Mouse (Mus musculus) thymus, postnatal 36 days (tissue): ENCODE measurements at regions not wholly inside any gene's neighbourhood (a gene's known extent, or its start where the extent isn't known, plus 50 kb on each side); places are given as distances from the start of the nearest gene placed in this dataset.

Experiments
- DNase-seq, 2 experiments: peaks; one replicate each; pipeline ENCODE4 v3.0.0; 2022; ENCODE audit warnings: mixed read lengths in 2 of 2

DNA sequence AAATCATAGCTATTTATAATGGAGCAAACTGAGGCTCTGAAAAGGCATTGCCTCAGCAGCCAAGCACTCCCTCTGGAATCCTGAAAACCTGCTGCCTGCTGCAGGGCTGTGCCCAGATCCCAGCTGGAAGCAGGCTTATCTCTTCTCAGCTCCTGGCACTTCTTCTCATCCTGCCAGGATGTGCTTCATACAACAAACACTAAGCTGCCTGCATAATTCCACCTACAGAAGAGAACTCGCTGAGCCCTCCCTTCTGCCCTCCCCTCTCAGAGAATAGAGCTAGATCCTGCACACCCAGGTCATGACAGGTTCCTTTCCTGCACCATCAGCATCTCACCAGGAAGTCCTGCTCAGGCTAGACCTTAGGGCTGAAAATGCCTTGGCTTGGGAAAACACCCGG, 187.4 kb upstream of the Bcl6 start:
- DNase-seq, result no peak

DNA sequence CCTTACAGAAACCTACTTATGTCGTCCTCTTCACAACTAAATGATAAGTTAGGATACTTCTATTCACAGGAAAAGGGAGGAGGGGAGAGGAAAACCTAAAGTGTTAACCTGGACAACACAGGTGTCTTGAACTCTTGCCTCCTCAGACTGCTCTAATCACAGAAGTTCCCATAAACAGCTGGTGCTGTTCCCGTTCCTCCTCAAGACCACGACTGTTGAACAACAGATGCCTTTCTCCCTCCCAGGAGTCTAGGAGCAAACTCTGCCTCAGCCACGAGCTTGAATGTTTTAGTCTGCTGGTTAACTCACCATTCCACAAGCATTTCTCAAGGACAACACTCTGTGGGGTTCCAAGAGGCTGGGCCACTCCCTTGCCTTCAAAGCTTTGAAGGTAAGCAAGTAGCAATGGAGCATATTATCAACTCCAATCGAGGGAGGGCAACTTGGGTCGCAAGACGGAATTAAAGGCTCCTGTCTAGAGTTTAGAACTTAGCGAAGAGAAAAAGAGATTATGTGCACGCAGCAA, 186.6 kb upstream of the Bcl6 start:
- DNase-seq, result no peak

DNA sequence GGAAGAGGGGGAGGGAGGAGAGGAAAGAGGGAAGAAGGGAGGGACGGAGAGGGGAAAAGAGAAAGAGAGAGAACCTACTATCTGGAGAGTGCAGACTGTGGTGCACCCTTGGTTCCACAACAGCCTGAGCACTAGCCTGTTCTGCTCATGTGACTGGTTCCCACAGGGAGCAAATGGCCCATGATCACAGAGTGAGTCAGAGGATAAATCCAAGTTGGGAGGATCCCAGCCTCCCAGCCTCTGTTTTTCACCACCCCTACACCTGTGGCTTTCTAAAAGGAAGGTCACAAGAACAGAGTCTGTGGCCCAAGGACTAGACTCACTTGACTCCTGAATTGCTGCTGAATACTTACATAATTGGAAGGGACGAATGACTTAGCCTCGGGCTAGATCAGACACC, 185.9 kb upstream of the Bcl6 start:
- DNase-seq, result no peak

DNA sequence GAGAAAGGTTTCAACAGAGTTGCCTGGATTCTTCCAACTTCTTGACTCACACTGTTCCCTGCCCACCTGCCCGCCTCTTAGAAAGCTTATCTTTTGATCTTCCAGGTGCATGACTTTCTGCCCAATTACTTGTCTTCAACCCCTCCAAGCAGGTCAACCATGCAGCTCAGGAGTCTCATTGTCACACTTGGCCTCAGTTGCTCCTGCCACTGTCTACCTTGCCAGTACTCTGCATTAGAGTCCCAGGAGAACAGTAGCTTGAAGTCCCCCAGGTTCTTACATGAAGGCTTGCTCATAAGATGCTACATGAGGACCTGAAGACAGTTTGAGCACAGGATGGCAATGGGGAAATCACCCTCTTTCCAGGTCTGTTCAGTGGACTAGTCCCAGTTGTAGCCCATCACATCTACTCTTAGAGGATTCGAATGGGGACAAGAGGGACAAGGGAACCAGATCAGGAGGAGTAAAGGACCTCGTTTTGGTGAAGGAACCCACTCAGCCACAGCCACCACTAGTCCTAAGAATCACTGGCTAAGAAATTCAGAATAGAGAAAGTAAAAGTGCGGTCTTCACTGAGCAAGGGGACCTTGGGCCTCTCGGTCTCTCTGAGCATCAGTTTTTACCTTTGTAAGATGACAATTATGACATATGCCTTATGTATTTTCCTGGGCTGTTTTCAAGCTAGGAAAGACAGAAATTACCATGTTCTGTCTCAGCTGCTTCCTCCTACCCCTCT, 185.3 kb upstream of the Bcl6 start:
- DNase-seq, result no peak

DNA sequence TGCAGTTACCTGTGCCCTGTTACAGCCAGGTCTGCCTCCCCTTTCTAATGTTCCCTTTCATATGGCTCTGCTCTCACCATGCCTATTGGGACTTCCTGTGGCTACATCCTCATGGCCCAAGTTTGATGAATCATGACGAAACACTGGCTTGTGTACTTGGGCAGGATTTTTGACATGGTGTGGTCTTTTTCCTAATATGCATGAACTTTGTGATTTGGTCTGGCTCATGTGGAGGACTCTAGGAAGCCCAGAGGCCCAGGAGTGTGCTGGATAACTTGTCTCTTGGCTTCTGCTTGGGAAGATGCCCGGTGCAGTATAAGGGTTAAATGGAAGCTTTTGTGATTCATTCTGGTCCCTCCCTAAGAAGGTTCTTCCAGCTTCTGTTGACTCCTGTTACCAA, 184.0 kb upstream of the Bcl6 start:
- DNase-seq, result no peak

DNA sequence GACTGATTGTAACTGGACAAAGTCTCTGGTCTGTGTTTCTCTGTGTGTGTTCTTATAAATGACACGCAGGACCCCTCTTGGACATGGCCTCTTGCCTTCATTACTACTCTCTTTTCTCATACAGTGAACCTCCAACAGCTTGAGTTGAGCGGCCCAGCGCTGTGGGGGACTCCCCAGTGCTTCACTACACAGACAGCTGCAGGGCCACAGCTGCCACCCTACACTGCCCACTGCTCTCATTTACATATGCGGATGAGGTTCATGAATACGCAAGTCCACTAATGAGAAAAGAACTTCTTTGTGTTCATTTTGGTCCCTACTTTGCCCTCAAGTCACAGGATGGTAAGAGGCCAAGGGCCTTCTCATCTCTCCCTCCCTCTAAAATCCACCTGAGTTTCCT, 183.4 kb upstream of the Bcl6 start:
- DNase-seq, result peak in 1 of 2 experiments; percentile 29

DNA sequence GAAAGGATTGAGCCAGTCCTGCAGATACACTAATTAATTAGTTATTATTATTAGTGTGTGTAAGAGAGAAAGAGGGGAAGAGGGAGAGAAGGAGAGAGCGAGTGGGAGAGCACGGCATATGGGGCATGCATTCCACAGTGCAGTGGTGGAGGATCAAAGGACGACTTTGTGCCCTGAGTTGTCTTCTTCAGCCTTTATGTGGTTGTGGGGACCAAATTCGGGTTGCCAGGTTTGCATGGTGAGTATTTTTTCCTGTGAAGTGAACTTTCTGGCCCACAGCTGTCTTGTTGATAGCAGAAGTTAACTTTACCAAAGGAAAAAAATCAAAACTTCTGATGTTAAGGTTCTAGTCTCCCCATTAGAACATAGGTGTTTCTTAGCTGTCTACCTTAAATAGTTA, 182.5 kb upstream of the Bcl6 start:
- peak; percentile 34 to 47 for DNase-seq

DNA sequence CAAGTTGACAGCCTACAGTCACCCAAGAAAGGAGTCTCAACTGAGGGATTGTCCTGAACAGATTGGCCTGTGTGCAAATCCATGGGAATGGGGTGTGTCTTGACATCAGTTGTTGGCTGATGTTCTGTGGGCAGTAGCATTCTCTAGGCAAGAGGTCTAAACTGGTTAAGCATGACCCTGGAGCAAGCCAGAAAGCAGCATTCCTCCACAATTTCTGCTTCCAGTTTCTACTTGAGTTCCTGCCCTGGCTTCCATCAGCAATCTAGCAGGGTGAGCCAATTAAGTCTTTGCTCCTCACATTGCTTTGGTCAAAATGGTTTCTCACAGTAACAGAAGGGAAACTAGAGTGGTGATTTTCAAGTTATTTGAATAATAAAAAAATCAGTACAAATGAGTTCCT, 177.8 kb upstream of the Bcl6 start:
- DNase-seq, result no peak

DNA sequence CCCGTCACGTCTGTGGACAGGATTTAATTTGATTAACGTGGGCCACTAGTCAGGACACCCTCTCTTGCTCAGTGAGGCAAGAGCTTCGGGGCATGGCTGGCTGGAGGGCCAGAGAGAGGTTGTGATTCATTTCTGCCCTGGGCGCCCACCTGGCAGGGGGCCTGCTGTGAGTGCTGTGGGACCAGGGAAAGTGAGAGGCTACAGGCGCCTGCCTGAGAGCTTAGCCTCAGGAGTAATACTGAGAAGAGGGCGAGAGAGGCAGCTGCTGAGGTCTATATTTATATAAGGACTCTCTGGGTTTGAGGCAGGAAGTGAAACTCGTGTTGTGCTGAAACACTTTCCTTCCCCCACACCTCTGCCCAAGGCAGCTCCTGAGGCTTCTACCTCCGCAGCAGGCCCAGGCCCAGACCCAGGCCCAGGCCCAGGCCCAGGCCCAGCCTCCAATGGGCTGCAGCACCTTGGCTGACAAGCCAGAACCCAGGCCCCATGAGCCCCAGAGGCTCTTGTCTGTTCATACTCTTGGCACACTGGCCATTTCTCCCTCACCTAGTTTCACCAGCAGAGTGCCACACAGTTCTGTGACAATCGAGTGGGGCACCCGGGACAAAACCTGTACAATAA, 176.9 kb upstream of the Bcl6 start:
- peak; percentile 68 to 73 for DNase-seq

DNA sequence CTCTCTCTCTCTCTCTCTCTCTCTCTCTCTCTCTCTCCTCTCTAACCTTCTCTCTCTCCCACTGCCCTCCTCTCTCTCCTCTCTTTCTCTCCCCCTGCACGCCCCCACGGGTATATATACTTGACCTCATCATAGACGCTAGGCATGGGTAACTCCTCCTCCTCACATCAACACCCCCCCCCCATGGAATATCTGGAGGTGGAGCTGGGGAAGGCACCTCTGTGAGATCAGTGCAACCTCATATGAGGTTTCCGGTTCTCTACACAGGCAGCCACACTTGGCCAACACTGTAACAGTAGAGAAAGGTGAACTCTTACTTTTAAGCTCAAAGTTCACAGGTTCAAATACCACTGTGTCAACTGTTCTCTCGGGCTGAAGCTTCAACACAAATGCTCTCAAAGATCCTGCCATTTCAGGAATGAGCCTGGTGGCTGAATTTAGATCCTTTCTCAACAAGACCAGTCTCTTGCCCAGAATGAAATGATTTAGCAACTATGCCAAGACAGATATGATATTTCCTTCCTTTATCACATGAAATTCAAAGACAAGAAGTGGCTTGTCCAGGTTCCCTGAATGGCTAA, 172.1 kb upstream of the Bcl6 start:
- peak; percentile 44 to 72 for DNase-seq

DNA sequence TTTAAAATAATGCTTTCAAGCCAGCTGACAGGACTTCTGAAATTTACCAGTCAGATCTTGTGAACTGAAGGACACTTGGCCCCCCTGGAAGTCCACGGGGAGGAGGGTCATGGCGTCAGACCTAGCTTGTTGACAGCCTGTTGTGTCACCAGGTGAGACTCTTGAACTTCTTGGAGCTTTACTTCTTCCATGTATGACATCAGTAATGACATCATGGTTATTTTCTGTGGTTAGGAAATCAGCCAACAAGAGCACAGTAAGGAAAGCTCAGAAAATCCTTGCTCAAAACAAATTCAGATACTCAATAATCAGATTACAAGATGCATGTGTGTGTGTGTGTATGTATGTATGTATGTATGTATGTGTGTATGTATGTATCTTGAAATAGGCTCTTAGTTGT, 170.7 kb upstream of the Bcl6 start:
- no peak for DNase-seq

DNA sequence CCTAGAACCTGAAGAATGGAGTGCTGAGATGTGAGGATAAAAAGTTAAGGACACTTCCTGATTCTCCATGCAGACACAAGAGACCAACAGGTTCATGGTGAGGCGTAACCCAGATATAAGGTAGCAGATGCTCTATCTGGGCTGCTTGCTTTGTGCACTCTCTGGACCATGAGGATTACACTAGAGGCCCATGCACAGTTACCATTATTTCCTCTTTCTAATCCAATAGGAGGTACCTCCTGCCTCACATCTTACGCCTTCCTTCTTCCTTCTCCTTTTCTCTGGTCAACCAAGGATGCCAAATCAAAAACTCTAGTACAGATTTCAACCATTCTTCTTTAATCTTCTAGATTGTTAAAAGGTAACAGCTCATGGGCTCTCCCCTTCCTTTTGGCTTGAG, 169.1 kb upstream of the Bcl6 start:
- no peak for DNase-seq

DNA sequence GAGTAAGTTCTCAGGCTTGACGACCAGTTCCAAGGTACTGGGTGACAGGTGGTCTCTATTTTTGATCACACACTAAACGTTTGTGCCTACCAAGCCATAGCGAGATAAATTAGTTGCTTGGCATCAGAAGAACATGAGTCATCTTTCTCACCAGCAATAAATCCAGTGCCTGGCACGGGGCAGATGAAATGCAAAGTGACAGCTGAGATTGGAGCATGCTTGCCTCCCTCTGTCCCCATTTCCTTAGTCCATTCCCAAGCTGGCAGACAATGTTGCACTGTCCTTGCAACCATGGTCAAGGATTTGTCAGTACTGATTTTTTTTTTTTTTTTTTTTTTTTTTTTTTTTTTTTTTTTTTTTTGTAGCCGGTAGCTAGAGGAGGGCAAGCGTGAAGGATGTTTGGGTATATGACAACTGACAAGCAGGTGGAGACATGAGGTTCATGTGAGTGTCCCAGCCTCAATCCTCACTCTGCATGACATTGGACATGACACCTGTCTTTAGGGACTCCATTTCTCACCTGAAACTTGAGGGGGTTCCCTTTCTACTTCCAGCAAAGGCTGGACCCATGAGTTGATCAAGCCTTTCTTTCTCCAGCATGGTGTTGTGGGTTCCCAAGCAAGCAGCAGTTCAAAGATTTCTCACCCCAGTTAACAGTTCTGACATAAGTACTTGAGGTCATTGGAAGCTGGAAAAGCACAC, 168.2 kb upstream of the Bcl6 start:
- DNase-seq, result no peak

DNA sequence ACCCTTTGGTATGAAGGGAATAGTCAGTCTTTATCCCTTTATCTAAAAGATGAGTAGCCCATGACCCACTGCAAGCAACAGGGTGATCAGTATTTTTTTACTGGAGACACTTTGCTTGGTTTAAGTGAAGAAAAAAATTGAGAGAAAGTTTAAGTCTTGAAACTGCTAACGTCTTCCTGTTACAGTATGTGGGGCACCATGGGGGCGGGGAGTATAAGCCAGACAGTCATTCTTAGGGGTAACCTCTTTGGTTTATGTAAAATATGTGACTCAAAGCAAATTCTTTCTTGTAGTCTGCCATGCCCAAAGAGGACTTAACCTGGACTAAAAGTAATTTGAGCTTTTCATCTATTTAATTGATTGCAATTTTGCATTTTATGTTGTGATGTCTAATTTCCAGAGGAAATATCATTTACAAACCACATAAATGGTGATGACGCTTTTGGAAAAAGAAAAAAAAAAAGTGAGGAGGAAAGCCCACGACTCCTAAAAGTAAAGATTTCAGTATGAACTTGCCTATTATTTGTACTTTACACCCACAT, 166.2 kb upstream of the Bcl6 start:
- peak; percentile 75 to 87 for DNase-seq

DNA sequence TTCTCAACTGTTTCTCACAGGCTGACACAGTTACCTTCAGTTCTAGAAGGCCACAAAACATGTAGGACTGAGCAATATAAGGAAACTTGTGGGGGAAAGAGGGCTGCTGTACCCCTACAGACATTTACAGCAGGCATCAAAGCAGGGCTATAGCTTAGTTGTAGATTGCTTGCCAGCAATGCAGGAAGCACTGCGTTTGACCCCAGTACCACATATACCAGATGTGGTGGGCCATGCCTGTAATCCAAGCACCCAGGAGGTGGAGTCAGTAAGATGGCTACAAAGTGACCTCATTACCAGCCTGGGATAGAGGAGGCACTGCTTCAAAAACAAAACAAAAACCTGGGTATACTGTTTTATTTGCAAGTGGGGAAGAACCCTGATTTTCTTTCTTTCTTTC, 165.3 kb upstream of the Bcl6 start:
- peak; percentile 46 to 59 for DNase-seq

DNA sequence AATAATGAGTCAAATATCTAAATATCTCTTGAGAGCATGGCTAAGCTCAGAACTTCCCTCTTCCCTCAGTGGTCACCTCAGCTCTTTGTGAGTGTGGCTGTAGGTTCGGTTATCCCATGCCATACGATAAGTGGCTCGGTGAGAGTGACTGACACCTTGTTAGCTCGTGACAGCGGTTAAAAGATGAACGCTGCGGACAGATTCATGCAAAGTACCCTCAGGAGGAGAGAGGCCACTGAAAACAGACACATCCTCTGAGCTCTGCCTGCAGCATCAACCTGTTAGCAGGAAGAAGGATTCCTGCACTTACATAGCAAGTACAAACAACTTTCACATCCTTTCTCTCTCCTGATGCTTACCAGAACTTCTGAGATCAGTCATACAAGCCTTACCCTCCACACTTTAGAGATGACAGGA, 163.2 kb upstream of the Bcl6 start:
- peak; percentile 34 to 39 for DNase-seq

DNA sequence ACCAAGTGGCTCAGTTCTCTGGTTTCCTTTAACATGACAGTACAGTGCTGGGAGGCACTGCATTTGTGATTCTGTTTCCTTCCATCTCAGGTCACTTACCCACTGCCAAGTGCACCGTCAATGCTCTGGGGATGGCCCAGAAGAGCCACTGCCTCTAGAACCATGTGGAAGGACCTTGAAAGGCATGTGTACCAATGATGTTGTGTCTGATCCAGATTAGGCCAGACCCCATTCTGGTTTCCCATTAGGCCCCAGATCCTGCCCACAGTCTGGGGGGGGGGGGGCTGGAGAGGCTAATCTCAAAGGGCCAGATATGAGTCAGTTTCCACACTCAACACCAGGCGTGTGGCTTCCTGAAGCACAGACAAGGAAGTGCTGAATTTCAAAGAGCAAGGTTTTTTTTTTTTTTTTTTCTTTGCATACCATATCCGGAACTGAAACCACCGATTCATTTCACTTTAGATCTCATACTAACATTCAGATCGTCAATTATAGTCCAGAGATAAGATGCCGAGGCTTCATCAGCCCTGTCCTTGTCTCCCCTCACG, 162.6 kb upstream of the Bcl6 start:
- DNase-seq, result peak; percentile 36 to 59

DNA sequence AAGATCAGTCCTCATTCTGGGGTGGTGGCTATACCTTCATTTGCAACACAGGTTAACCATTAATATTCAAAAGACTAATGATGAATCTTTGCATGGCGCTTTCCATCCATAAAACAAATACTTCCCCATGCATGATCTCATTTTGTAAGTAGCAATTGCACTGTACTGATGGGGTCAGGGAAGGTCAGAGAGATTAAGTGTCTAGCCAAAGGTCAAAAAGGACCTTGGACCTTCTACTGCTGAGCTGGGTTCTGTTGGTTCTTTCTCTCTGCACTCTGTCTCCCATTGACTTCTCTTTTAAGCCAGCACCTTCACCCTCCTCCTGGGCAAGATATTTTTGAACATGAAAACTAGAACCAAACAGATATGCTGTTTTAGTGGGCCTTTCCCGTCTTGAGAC, 161.9 kb upstream of the Bcl6 start:
- no peak for DNase-seq

DNA sequence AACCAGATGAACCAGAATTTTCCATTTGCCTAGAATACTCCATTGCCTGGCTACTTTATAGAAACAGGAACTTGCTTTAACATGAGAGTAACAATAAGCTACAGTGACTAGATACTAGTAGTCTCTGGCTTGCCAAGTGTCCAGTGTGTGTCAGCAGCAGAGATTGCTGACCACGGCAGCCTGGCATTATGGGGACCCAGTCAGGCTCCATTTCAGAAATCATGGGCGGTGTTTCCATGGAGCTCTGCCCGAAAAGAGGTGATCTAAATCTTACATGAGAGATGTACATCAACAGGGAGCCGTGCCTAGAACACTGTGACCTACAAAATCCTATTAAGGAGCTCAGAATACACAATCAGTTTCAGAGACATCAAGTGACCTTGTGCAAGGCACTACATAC, 160.8 kb upstream of the Bcl6 start:
- no peak for DNase-seq

DNA sequence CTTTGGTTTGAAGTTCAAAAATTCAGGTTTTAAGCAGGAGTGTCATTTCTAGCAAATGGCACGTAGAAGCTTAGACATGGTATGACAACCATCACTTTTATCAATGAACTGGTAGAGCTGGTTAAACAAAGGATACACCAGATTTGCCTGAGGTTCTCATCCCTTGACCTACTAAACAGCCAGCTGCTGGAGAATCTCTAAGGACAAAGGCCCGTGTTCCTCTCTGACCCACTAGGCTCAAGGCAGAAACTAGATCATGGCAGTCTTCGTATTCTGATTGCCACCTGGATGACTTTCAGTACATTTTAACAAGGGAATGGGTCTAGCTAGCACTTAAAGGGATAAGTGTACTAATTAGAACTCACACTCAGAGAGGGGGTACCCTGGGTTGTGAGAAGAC, 155.2 kb upstream of the Bcl6 start:
- DNase-seq, result no peak

DNA sequence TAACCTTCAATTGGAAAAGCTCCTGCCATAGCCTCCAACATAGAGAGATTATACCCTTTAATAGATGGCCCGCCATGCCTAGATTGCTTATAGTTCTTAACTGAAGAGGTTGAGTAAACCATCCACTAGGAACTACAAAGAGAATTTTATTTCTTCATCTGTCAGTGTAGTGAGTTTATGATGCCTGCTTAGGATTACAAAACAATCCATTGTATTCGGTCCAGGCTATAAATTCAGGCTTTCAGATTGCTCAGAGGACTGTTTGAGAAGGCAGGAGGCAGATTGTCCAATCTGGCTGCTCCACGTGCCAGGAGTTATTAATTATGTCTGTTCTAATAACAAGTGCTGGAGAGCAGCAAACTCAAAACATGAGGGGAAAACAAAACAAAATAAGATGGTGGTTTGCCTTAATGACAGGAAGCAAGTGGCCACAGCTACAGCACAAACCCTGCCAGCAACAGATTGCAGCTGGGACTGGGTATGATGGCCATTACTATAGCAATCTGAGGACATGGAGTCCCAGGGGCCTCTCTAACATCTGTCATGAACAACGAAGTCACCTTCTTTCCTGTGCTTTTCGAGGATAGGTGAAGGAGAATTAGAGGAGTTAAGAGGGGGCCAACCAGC, 154.4 kb upstream of the Bcl6 start:
- DNase-seq, result no peak

DNA sequence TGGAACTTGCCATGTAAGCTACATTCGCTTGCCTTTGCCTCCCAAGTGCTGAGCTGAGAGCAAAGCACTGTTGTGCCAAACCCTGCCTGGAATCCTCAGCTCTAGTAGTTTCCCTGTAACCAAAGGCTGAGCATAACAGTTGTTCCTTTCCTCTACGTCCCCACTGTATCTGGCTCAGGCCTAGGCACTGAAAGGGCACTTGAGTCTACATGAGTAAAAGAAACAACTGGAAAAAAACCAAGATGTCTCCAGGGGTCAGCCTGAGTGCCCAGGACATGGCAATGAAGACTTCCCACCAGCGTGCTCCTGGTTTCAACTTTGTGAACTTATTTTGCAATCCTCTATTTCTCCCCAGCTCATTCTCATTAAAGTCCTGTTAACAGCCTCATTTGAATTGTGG, 150.5 kb upstream of the Bcl6 start:
- DNase-seq, result no peak
